Mouse (Mus musculus) heart, embryonic 14.5 days (tissue): ENCODE measurements around the gene Krt23. TPM values are rescaled to one million over a fixed set of nuclear protein-coding genes. Genes with fewer than 3 reads are reported as not detected.

Source experiments
- ATAC-seq: fragments of 200-750 bp; cut with Nextera tagmentation; 2 replicates; pipeline ENCODE4 v1.8.0; 2017; ENCODE audit warnings: low read depth, moderate TSS enrichment; ENCODE audit not compliant: insufficient number of reproducible peaks, insufficient read depth, low FRiP score
- H3K27ac ChIP-seq, 2 experiments: fragments of 200-500 bp in 1 of 2; fragments of 300-500 bp in 1 of 2; sonication (generic) in 1 of 2; replicated peaks in 1 of 2; 2 replicates each; pipeline ENCODE4 v1.5.1; 2012 to 2014; ENCODE audit warnings: low read depth in 2 of 2, low read length in 2 of 2, control low read depth in 1 of 2, mild to moderate bottlenecking in 1 of 2, mixed read lengths in 1 of 2; ENCODE audit not compliant: control insufficient read depth in 1 of 2, insufficient read depth in 1 of 2
- H3K27me3 ChIP-seq: fragments of 300-500 bp; sonication (generic); 2 replicates; pipeline ENCODE4 v1.6.1; 2014; ENCODE audit warnings: mild to moderate bottlenecking, low read length, control low read depth; ENCODE audit not compliant: control insufficient read depth, insufficient read depth
- H3K36me3 ChIP-seq: fragments of 300-500 bp; sonication (generic); 2 replicates; pipeline ENCODE4 v1.6.1; 2014; ENCODE audit warnings: mild to moderate bottlenecking, control low read depth, low read length, mixed read lengths; ENCODE audit not compliant: control insufficient read depth, insufficient read depth
- H3K4me1 ChIP-seq, 2 experiments: fragments of 200-500 bp in 1 of 2; fragments of 300-500 bp in 1 of 2; sonication (generic) in 1 of 2; 2 replicates each; pipeline ENCODE4 v1.6.1; 2012 to 2014; ENCODE audit warnings: low read length in 2 of 2, control low read depth in 1 of 2, mixed read lengths in 1 of 2; ENCODE audit not compliant: control insufficient read depth in 2 of 2, insufficient read depth in 2 of 2
- H3K4me2 ChIP-seq: fragments of 300-500 bp; sonication (generic); 2 replicates; pipeline ENCODE4 v1.6.1; 2014; ENCODE audit warnings: mild to moderate bottlenecking, low read length
- H3K4me3 ChIP-seq, 2 experiments: fragments of 200-500 bp in 1 of 2; fragments of 300-500 bp in 1 of 2; sonication (generic) in 1 of 2; 2 replicates each; pipeline ENCODE4 v1.5.1; 2012 to 2014; ENCODE audit warnings: low read length in 2 of 2, mild to moderate bottlenecking in 2 of 2, control low read depth in 1 of 2, low read depth in 1 of 2, moderate library complexity in 1 of 2; ENCODE audit not compliant: control insufficient read depth in 1 of 2, insufficient read depth in 1 of 2
- H3K9ac ChIP-seq: fragments of 300-500 bp; sonication (generic); 2 replicates; pipeline ENCODE4 v1.6.1; 2014; ENCODE audit warnings: mild to moderate bottlenecking, low read length
- H3K9me3 ChIP-seq: fragments of 300-500 bp; sonication (generic); 2 replicates; pipeline ENCODE4 v1.6.1; 2016; ENCODE audit warnings: low read length, control low read depth; ENCODE audit not compliant: control insufficient read depth
- WGBS: fragments of 180-500 bp; shearing (Covaris S2); extraction: QIAGEN DNeasy Blood & Tissue Kit; methylation state at CpG from one replicate; pipeline ENCODE4 v1.1.7; 2014; 5-methylcytosine and 5-hydroxymethylcytosine counted together
- polyA plus RNA-seq: library from polyadenylated mRNA; unstranded; fragments of >200 nt; fragmentation: Nextera tagmentation; extraction: Ambion mirVana; gene quantifications from 2 replicates; pipeline ENCODE4 v1.2.1, GENCODE M21; 2014

Gene Krt23
- polyA plus RNA-seq, 1 experiment from 2014 or later = not detected

- H3K4me3 ChIP-seq = no peak overlapping the region
- H3K9me3 ChIP-seq = no peaks in the 10 kb centered on the region
- H3K9ac ChIP-seq = no peak overlapping the region
- H3K27ac ChIP-seq = no peak overlapping the region
- H3K36me3 ChIP-seq = no peaks in the 10 kb centered on the region
- no peaks in the 10 kb centered on the region for H3K4me1 ChIP-seq
- H3K4me2 ChIP-seq = no peak overlapping the region
- 70% methylated on average over 4 of the region's 4 CpGs for WGBS
- ATAC-seq = no peak
- H3K27me3 ChIP-seq = no peaks in the 10 kb centered on the region
These were observed 23.7 kb downstream of the Krt23 start for GRCm38 (mm10) chr11:99469228-99469627.

- Histone ChIP-seq H3K27ac (no peak overlapping the region), H3K27me3 (no peaks in the 10 kb centered on the region), H3K9me3 (no peaks in the 10 kb centered on the region), H3K4me3 (no peak overlapping the region), H3K4me2 (no peak overlapping the region), H3K9ac (no peak overlapping the region), H3K4me1 (no peaks in the 10 kb centered on the region), H3K36me3 (no peaks in the 10 kb centered on the region)
- ATAC-seq = no peak
- WGBS = 78% methylated on average over 11 of the region's 11 CpGs
These were observed 24.4 kb downstream of the Krt23 start for GRCm38 (mm10) chr11:99468566-99468965.

- Histone ChIP-seq H3K4me1 (no peaks in the 10 kb centered on the region), H3K27ac (no peak overlapping the region), H3K9me3 (no peaks in the 10 kb centered on the region), H3K4me2 (no peak overlapping the region), H3K9ac (no peak overlapping the region), H3K36me3 (no peaks in the 10 kb centered on the region), H3K4me3 (no peak overlapping the region), H3K27me3 (peaks cover 4% of the 10 kb centered on the region; the same call in 1 of the 2 replicates)
- WGBS = 18% methylated on average over 7 of the region's 7 CpGs
- ATAC-seq = no peak
These were observed 26.6 kb downstream of the Krt23 start for GRCm38 (mm10) chr11:99466316-99466715.

GRCm38 (mm10) chr11:99464836-99465235, 28.1 kb downstream of the Krt23 start:
- Histone ChIP-seq H3K9ac (no peak overlapping the region), H3K4me3 (no peak overlapping the region), H3K4me1 (no peaks in the 10 kb centered on the region), H3K4me2 (no peak overlapping the region), H3K36me3 (no peaks in the 10 kb centered on the region), H3K9me3 (no peaks in the 10 kb centered on the region), H3K27me3 (peaks cover 4% of the 10 kb centered on the region; the same call in 1 of the 2 replicates), H3K27ac (no peak overlapping the region)
- WGBS = 9% methylated on average over 5 of the region's 5 CpGs
- no peak for ATAC-seq

- Histone ChIP-seq H3K27me3 (peaks cover 4% of the 10 kb centered on the region; the same call in 1 of the 2 replicates), H3K27ac (no peak overlapping the region), H3K4me3 (no peak overlapping the region), H3K36me3 (no peaks in the 10 kb centered on the region), H3K9me3 (no peaks in the 10 kb centered on the region), H3K4me2 (no peak overlapping the region), H3K9ac (no peak overlapping the region), H3K4me1 (no peaks in the 10 kb centered on the region)
- no peak for ATAC-seq
- 5% methylated on average over 8 of the region's 8 CpGs for WGBS
These were observed 29.8 kb downstream of the Krt23 start for GRCm38 (mm10) chr11:99463155-99463554.

GRCm38 (mm10) chr11:99461736-99462135, 31.2 kb downstream of the Krt23 start:
- H3K27me3 ChIP-seq = peaks cover 4% of the 10 kb centered on the region; the same call in 1 of the 2 replicates
- WGBS = 78% methylated on average over 7 of the region's 7 CpGs
- no peak overlapping the region for H3K4me2 ChIP-seq
- H3K9me3 ChIP-seq = no peaks in the 10 kb centered on the region
- H3K4me1 ChIP-seq = no peaks in the 10 kb centered on the region
- ATAC-seq = no peak
- H3K36me3 ChIP-seq = no peaks in the 10 kb centered on the region
- no peak overlapping the region for H3K27ac ChIP-seq
- H3K9ac ChIP-seq = no peak overlapping the region
- H3K4me3 ChIP-seq = no peak overlapping the region

GRCm38 (mm10) chr11:99458887-99459286, 34.0 kb downstream of the Krt23 start:
- Histone ChIP-seq H3K27me3 (peaks cover 4% of the 10 kb centered on the region; the same call in 1 of the 2 replicates), H3K4me1 (no peaks in the 10 kb centered on the region), H3K9ac (no peak overlapping the region), H3K27ac (no peak overlapping the region), H3K9me3 (no peaks in the 10 kb centered on the region), H3K4me2 (no peak overlapping the region), H3K4me3 (no peak overlapping the region), H3K36me3 (no peaks in the 10 kb centered on the region)
- ATAC-seq = no peak
- 52% methylated on average over 7 of the region's 7 CpGs for WGBS

- WGBS = 82% methylated on average over 10 of the region's 10 CpGs
These were observed 38.2 kb downstream of the Krt23 start for GRCm38 (mm10) chr11:99454759-99455158.

More at GRCm38 (mm10) chr11:99454759-99455158, 38.2 kb downstream of the Krt23 start:
- Histone ChIP-seq H3K4me2 (no peak overlapping the region), H3K9ac (no peak overlapping the region), H3K9me3 (no peaks in the 10 kb centered on the region), H3K4me3 (no peak overlapping the region), H3K4me1 (no peaks in the 10 kb centered on the region), H3K27ac (no peak overlapping the region), H3K36me3 (no peaks in the 10 kb centered on the region), H3K27me3 (no peaks in the 10 kb centered on the region)
- no peak for ATAC-seq
